Mouse (Mus musculus) lung, postnatal 0 days (tissue): ENCODE data around the gene Elovl1.

Experiments
- CTCF ChIP-seq: IDR thresholded peaks from 2 replicates; pipeline ENCODE4 v1.5.1; 2016; ENCODE audit warnings: antibody characterized with exemption, mild to moderate bottlenecking
- EP300 ChIP-seq: IDR thresholded peaks from 2 replicates; pipeline ENCODE4 v1.6.1; 2016; ENCODE audit warnings: antibody characterized with exemption, mild to moderate bottlenecking, control low read depth

- TF ChIP-seq CTCF (no peak), EP300 (no peak)
These were observed 502 bp upstream of the Elovl1 start for GRCm38 (mm10) chr4:118427415-118427767.
